Mouse (Mus musculus) intestine, embryonic 15.5 days (tissue): ENCODE results near the gene Sox15. TPM values are rescaled to one million over a fixed set of nuclear protein-coding genes. Genes with fewer than 3 reads are reported as not detected.
"Not testable (repeated sequence)": the region's sequence is repeated elsewhere in the genome, so short reads cannot be mapped to it uniquely, and the experiment has no call there.

Experiments used
- ATAC-seq: fragments of 200-750 bp; cut with Nextera tagmentation; 2 replicates; pipeline ENCODE4 v1.8.0; 2017; ENCODE audit warnings: moderate TSS enrichment, moderate library complexity
- H3K27ac ChIP-seq: fragments of 300-500 bp; sonication (generic); 2 replicates; pipeline ENCODE4 v1.5.1; 2015; ENCODE audit warnings: mild to moderate bottlenecking, inconsistent platforms
- H3K27me3 ChIP-seq: fragments of 300-500 bp; sonication (generic); replicated peaks from 2 replicates; pipeline ENCODE4 v1.6.1; 2015; ENCODE audit warnings: inconsistent platforms
- H3K36me3 ChIP-seq: fragments of 300-500 bp; sonication (generic); 2 replicates; pipeline ENCODE4 v1.6.1; 2015; ENCODE audit warnings: inconsistent platforms
- H3K4me1 ChIP-seq: fragments of 300-500 bp; sonication (generic); replicated peaks from 2 replicates; pipeline ENCODE4 v1.6.1; 2015; ENCODE audit warnings: inconsistent platforms
- H3K4me2 ChIP-seq: fragments of 300-500 bp; sonication (generic); replicated peaks from 2 replicates; pipeline ENCODE4 v1.6.1; 2015; ENCODE audit warnings: mild to moderate bottlenecking, inconsistent platforms
- H3K4me3 ChIP-seq: fragments of 300-500 bp; sonication (generic); replicated peaks from 2 replicates; pipeline ENCODE4 v1.5.1; 2015; ENCODE audit warnings: inconsistent platforms
- H3K9ac ChIP-seq: fragments of 300-500 bp; sonication (generic); 2 replicates; pipeline ENCODE4 v1.6.1; 2015; ENCODE audit warnings: inconsistent platforms
- H3K9me3 ChIP-seq: fragments of 300-500 bp; sonication (generic); 2 replicates; pipeline ENCODE4 v1.6.1; 2016; ENCODE audit warnings: inconsistent platforms
- WGBS: fragments of 180-500 bp; shearing (Covaris S2); methylation state at CpG from one replicate; pipeline ENCODE4 v1.1.7; 2015; 5-methylcytosine and 5-hydroxymethylcytosine counted together
- polyA plus RNA-seq: library from polyadenylated mRNA; unstranded; fragments of >200 nt; fragmentation: Nextera tagmentation; extraction: Ambion mirVana; gene quantifications from 2 replicates; pipeline ENCODE4 v1.2.1, GENCODE M21; 2015

Sox15 gene
- polyA plus RNA-seq: 0.20 TPM in 1 of 2 replicates, not detected in the other

- Histone ChIP-seq H3K9me3 (no peaks in the 10 kb centered on the region), H3K4me3 (peak within 1 kb of the TSS; percentile 3; the same call in 1 of the 2 replicates), H3K4me1 (peaks cover 12% of the 10 kb centered on the region), H3K4me2 (peak within 1 kb of the TSS; percentile 22; the same call in 1 of the 2 replicates), H3K9ac (0 out of 2 replicates have a peak within 1 kb of the TSS, but pooled peaks have one; percentile 13), H3K27ac (peak within 1 kb of the TSS; percentile 51), H3K27me3 (no peaks in the 10 kb centered on the region), H3K36me3 (peaks cover 43% of the 10 kb centered on the region)
- ATAC-seq: peak; percentile 82
- 27% methylated on average over 34 of the region's 34 CpGs for WGBS
These were observed at the start of gene Sox15 for GRCm38 (mm10) chr11:69655264-69656064. Sox15 (plus strand) TSS chr11:69655314.

GRCm38 (mm10) chr11:69605726-69606490, 49.2 kb upstream of the Sox15 start, which contains the start of gene Atp1b2:
Atp1b2 (minus strand) TSS chr11:69605942.
- H3K27me3 ChIP-seq: peaks cover 15% of the 10 kb centered on the region
- no peaks in the 10 kb centered on the region for H3K9me3 ChIP-seq
- no peaks in the 10 kb centered on the region for H3K36me3 ChIP-seq
- ATAC-seq: peak; percentile 95
- no peak within 1 kb of the TSS for H3K27ac ChIP-seq
- peak within 1 kb of the TSS; percentile 100 for H3K4me2 ChIP-seq
- peak within 1 kb of the TSS; percentile 39 for H3K9ac ChIP-seq
- H3K4me3 ChIP-seq: peak within 1 kb of the TSS; percentile 59
- WGBS: 2% methylated on average over 32 of the region's 32 CpGs
- H3K4me1 ChIP-seq: peaks cover 32% of the 10 kb centered on the region; the same call in 1 of the 2 replicates

DNA sequence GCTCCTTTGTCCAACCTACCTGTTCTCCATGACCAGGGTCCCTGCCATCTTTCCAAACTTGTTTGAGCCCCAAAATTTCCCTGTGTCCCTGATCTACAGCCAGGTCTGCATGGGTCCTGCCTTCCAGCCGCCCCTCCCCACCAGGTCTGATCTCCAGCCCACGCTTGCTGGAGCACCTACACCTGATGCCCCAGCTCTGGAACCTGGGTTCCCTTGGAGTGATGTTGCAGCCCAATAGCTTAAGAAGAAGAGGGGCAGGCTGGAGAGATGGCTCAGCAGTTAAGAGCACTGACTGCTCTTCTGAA, 48.7 kb upstream of the Sox15 start:
- WGBS: 58% methylated on average over 2 of the region's 2 CpGs
- Histone ChIP-seq H3K4me3 (peak overlapping the region; percentile 59), H3K4me2 (peak overlapping the region; percentile 100), H3K9me3 (no peaks in the 10 kb centered on the region), H3K9ac (0 out of 2 replicates have a peak overlapping the region, but pooled peaks have one; percentile 3), H3K27ac (no peak overlapping the region), H3K4me1 (peaks cover 28% of the 10 kb centered on the region; the same call in 1 of the 2 replicates), H3K27me3 (peaks cover 15% of the 10 kb centered on the region), H3K36me3 (no peaks in the 10 kb centered on the region)
- no peak for ATAC-seq

DNA sequence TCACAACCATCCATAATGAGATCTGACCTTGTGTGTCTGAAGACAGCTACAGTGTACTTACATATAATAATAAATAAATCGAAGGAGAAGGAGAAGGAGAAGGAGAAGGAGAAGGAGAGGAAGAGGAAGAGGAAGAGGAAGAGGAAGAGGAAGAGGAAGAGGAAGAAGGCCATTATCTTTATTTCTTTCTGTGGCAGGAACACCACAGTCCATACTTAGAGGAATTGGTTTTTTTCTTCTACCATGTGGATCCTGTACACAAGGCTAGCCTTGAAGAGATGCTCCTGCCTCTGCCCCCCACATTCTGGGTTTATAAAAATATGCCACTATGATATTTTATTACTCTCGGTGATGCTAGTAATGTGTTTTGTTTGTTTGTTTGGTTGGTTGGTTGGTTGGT, 48.3 kb upstream of the Sox15 start:
- no peaks in the 10 kb centered on the region for H3K36me3 ChIP-seq
- H3K27ac ChIP-seq: no peak overlapping the region
- peaks cover 15% of the 10 kb centered on the region for H3K27me3 ChIP-seq
- H3K4me3 ChIP-seq: no peak overlapping the region
- H3K4me2 ChIP-seq: no peak overlapping the region
- WGBS: 85% methylated on average over 2 of the region's 2 CpGs
- H3K9ac ChIP-seq: no peak overlapping the region
- ATAC-seq: no peak
- no peaks in the 10 kb centered on the region for H3K9me3 ChIP-seq
- H3K4me1 ChIP-seq: peaks cover 25% of the 10 kb centered on the region; the same call in 1 of the 2 replicates

DNA sequence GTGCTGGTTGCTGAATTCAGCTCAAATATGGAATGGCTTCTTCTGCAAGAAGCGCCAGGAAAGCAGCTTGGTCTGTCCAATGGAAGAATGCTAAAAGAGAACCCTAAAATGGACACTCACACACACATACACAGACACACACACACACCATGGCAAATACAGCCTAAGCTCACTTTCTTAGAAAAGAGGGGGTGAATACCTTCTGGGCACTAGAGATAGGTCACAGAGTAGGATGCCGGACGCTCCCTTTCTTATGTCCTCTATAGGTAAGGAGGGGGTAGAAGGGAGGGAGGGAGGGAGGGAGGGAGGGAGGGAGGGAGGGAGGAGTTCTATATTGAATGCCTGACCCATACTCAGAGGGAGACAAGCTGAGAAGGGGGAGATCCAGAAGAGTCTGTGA, 46.6 kb upstream of the Sox15 start:
- 82% methylated on average over 3 of the region's 3 CpGs for WGBS
- H3K9ac ChIP-seq: no peak overlapping the region
- no peak overlapping the region for H3K4me3 ChIP-seq
- H3K9me3 ChIP-seq: no peaks in the 10 kb centered on the region
- H3K4me2 ChIP-seq: no peak overlapping the region
- ATAC-seq: no peak
- H3K4me1 ChIP-seq: peaks cover 18% of the 10 kb centered on the region; the same call in 1 of the 2 replicates
- H3K36me3 ChIP-seq: no peaks in the 10 kb centered on the region
- H3K27ac ChIP-seq: no peak overlapping the region
- H3K27me3 ChIP-seq: peaks cover 15% of the 10 kb centered on the region; the same call in 1 of the 2 replicates

DNA sequence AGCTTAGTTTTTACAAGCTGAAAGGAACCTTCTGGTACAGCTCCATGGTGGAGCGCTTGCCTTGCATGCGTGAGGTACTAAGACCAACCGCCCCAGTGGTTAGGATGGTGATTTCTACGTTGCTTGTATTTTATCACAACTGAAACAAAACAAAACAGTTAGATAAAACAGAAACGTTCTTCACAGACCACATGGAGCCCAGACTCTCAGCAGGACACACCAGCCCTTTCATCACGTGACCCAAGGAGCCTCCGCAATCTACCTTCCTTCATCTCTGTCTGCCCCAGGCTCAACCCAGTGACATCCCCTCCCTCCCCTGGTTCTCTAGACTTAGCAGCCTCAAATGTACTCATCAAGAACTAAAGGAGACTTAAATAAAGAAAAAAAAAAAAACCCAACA, 45.7 kb upstream of the Sox15 start:
- Histone ChIP-seq H3K4me2 (no peak overlapping the region), H3K27me3 (peaks cover 7% of the 10 kb centered on the region; the same call in 1 of the 2 replicates), H3K9ac (no peak overlapping the region), H3K9me3 (no peaks in the 10 kb centered on the region), H3K36me3 (no peaks in the 10 kb centered on the region), H3K27ac (no peak overlapping the region), H3K4me1 (peaks cover 18% of the 10 kb centered on the region), H3K4me3 (no peak overlapping the region)
- ATAC-seq: no peak
- 60% methylated on average over 7 of the region's 7 CpGs for WGBS

DNA sequence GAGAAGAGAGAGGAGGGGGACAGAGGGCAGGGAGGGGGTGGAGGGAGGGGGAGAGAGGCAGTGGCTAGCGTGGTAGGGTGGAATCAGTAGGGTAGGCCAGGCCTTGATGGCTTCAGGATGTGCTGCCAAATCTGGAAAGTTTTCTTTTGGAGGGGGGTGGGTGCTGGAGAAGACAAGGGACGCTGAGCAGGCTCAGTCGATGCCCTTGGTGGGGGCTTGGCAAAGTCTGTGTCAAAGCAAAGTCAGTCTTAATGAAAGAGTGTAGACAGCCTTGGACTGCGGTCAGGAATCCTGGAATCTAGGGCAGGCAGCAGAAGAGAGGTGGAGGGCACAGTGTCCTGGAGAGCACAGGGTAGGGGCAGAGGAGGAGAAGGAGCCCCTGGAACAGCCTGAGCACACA, 44.2 kb upstream of the Sox15 start:
- ATAC-seq: no peak

GRCm38 (mm10) chr11:69613553-69614256, 41.4 kb upstream of the Sox15 start:
- Histone ChIP-seq H3K9me3 (no peaks in the 10 kb centered on the region), H3K27ac (no peak overlapping the region), H3K4me3 (no peak overlapping the region), H3K36me3 (no peaks in the 10 kb centered on the region), H3K27me3 (no peaks in the 10 kb centered on the region; the same call in 1 of the 2 replicates), H3K9ac (0 out of 2 replicates have a peak overlapping the region, but pooled peaks have one; percentile 17), H3K4me1 (peaks cover 4% of the 10 kb centered on the region; the same call in 1 of the 2 replicates), H3K4me2 (peak overlapping the region; percentile 44)
- peak; percentile 80 for ATAC-seq
- 12% methylated on average over 19 of the region's 19 CpGs for WGBS

More for the DNA sequence above, 44.2 kb upstream of the Sox15 start:
- whole genome bisulfite sequencing: 58% methylated on average over 4 of the region's 4 CpGs
- Histone ChIP-seq H3K27ac (no peak overlapping the region), H3K27me3 (no peaks in the 10 kb centered on the region), H3K9me3 (no peaks in the 10 kb centered on the region), H3K9ac (no peak overlapping the region), H3K4me3 (no peak overlapping the region), H3K4me2 (no peak overlapping the region), H3K4me1 (peaks cover 8% of the 10 kb centered on the region; the same call in 1 of the 2 replicates), H3K36me3 (no peaks in the 10 kb centered on the region)

- H3K4me3 ChIP-seq, H3K36me3 ChIP-seq: not testable (repeated sequence)
- H3K4me2 ChIP-seq: peak overlapping the region; percentile 44
These were observed 40.9 kb upstream of the Sox15 start for GRCm38 (mm10) chr11:69614257-69614588.

GRCm38 (mm10) chr11:69616781-69617180, 38.3 kb upstream of the Sox15 start:
- no peaks in the 10 kb centered on the region for H3K36me3 ChIP-seq
- no peak overlapping the region for H3K4me2 ChIP-seq
- H3K4me1 ChIP-seq: peaks cover 7% of the 10 kb centered on the region
- 52% methylated on average over 10 of the region's 10 CpGs for WGBS
- no peaks in the 10 kb centered on the region for H3K9me3 ChIP-seq
- no peaks in the 10 kb centered on the region; the same call in 1 of the 2 replicates for H3K27me3 ChIP-seq
- no peak overlapping the region for H3K27ac ChIP-seq
- no peak for ATAC-seq
- H3K9ac ChIP-seq: no peak overlapping the region
- no peak overlapping the region for H3K4me3 ChIP-seq

More at GRCm38 (mm10) chr11:69614257-69614588, 40.9 kb upstream of the Sox15 start:
- not testable (repeated sequence) for H3K9me3 ChIP-seq, H3K4me1 ChIP-seq, H3K27ac ChIP-seq, H3K9ac ChIP-seq, H3K27me3 ChIP-seq
- 56% methylated on average over 11 of the region's 11 CpGs for whole genome bisulfite sequencing
- peak; percentile 22; the same call in 1 of the 2 replicates for ATAC-seq

- no peak within 1 kb of the TSS for H3K27ac ChIP-seq
- H3K9ac ChIP-seq: no peak within 1 kb of the TSS
- 58% methylated on average over 5 of the region's 5 CpGs for WGBS
- no peaks in the 10 kb centered on the region for H3K36me3 ChIP-seq
- no peaks in the 10 kb centered on the region for H3K9me3 ChIP-seq
- H3K27me3 ChIP-seq: no peaks in the 10 kb centered on the region; the same call in 1 of the 2 replicates
- no peak within 1 kb of the TSS for H3K4me3 ChIP-seq
- no peak for ATAC-seq
- H3K4me2 ChIP-seq: no peak within 1 kb of the TSS
- peaks cover 12% of the 10 kb centered on the region for H3K4me1 ChIP-seq
These were observed 37.3 kb upstream of the Sox15 start, which contains the start of gene Shbg for GRCm38 (mm10) chr11:69617805-69618204. Shbg (minus strand) TSS chr11:69617905.
